Mouse (Mus musculus): ENCODE measurements around the gene Cldn7. TPM values are rescaled to one million over a fixed set of nuclear protein-coding genes. Genes with fewer than 3 reads are reported as not detected.
A peak's percentile ranks its signal among the peaks of the same experiment; 100 is the strongest.

Gene Cldn7
- polyA plus RNA-seq, 1 experiment from 2014 or later: 117 TPM

DNA sequence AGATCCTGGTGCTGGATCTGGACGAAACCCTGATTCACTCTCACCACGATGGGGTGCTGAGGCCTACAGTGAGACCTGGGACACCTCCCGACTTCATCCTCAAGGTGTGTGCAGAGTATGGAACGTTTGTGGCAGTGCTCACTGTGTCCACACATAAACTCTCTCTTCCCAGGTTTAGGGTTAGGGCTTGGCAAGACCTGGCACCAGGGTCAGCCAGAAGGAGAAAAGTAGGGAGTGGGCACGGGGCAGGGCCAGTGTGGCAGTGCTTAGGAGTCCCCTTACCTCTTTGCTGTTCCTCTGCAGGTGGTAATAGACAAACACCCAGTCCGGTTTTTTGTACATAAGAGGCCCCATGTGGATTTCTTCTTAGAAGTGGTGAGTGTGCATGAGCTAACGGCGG, 19.9 kb downstream of the Cldn7 start:
- no peak overlapping the region for H3K27ac ChIP-seq (ENCODE audit: low read depth, low read length)
- 89% methylated on average over 8 of the region's 8 CpGs for WGBS
- no peak overlapping the region for H3K9ac ChIP-seq (ENCODE audit: low read depth, low read length)
- H3K4me3 ChIP-seq (ENCODE audit: low read length): no peak overlapping the region
- H3K27me3 ChIP-seq (ENCODE audit: control insufficient read depth, insufficient read depth, low read length): no peaks in the 10 kb centered on the region
- H3K4me2 ChIP-seq (replicated peaks; ENCODE audit: low read depth, low read length): no peak overlapping the region
- H3K4me1 ChIP-seq (ENCODE audit: control insufficient read depth, insufficient read depth, low read length): peaks cover 15% of the 10 kb centered on the region
- H3K36me3 ChIP-seq (ENCODE audit: control insufficient read depth, insufficient read depth, low read length): peaks cover 57% of the 10 kb centered on the region
- no peaks in the 10 kb centered on the region for H3K9me3 ChIP-seq (ENCODE audit: control insufficient read depth, low read length)
- no peak for ATAC-seq (ENCODE audit: low FRiP score, low TSS enrichment)

GRCm38 (mm10) chr11:69989949-69990348, 25.4 kb downstream of the Cldn7 start:
- H3K27me3 ChIP-seq (ENCODE audit: control insufficient read depth, insufficient read depth, low read length): no peaks in the 10 kb centered on the region
- WGBS: 88% methylated on average over 8 of the region's 8 CpGs
- H3K4me1 ChIP-seq (ENCODE audit: control insufficient read depth, insufficient read depth, low read length): peaks cover 9% of the 10 kb centered on the region
- ATAC-seq (ENCODE audit: low FRiP score, low TSS enrichment): no peak
- peak overlapping the region; percentile 11; the same call in 1 of the 2 replicates for H3K27ac ChIP-seq (ENCODE audit: low read depth, low read length)
- peaks cover 72% of the 10 kb centered on the region for H3K36me3 ChIP-seq (ENCODE audit: control insufficient read depth, insufficient read depth, low read length)
- no peak overlapping the region for H3K4me2 ChIP-seq (replicated peaks; ENCODE audit: low read depth, low read length)
- H3K9me3 ChIP-seq (ENCODE audit: control insufficient read depth, low read length): no peaks in the 10 kb centered on the region
- no peak overlapping the region for H3K9ac ChIP-seq (ENCODE audit: low read depth, low read length)
- no peak overlapping the region for H3K4me3 ChIP-seq (ENCODE audit: low read length)

GRCm38 (mm10) chr11:69990850-69991691, 26.5 kb downstream of the Cldn7 start, which contains the start of gene Gabarap:
TSS of gene Gabarap (plus strand) at chr11:69991143.
- under 1% methylated on average over 40 of the region's 40 CpGs for WGBS
- Histone ChIP-seq H3K27ac (ENCODE audit: low read depth, low read length) (peak within 1 kb of the TSS; percentile 91), H3K4me3 (ENCODE audit: low read length) (peak within 1 kb of the TSS; percentile 85), H3K4me1 (ENCODE audit: control insufficient read depth, insufficient read depth, low read length) (peaks cover 9% of the 10 kb centered on the region), H3K36me3 (ENCODE audit: control insufficient read depth, insufficient read depth, low read length) (peaks cover 62% of the 10 kb centered on the region), H3K9ac (ENCODE audit: low read depth, low read length) (peak within 1 kb of the TSS; percentile 87), H3K9me3 (ENCODE audit: control insufficient read depth, low read length) (no peaks in the 10 kb centered on the region), H3K27me3 (ENCODE audit: control insufficient read depth, insufficient read depth, low read length) (no peaks in the 10 kb centered on the region), H3K4me2 (replicated peaks; ENCODE audit: low read depth, low read length) (peak within 1 kb of the TSS; percentile 61)
- ATAC-seq (ENCODE audit: low FRiP score, low TSS enrichment): peak; percentile 68

- no peaks in the 10 kb centered on the region for H3K9me3 ChIP-seq (ENCODE audit: control insufficient read depth, low read length)
- peaks cover 9% of the 10 kb centered on the region for H3K4me1 ChIP-seq (ENCODE audit: control insufficient read depth, insufficient read depth, low read length)
- no peak for ATAC-seq (ENCODE audit: low FRiP score, low TSS enrichment)
- peak overlapping the region; percentile 61 for H3K4me2 ChIP-seq (replicated peaks; ENCODE audit: low read depth, low read length)
- WGBS: 1% methylated on average over 15 of the region's 15 CpGs
- H3K27me3 ChIP-seq (ENCODE audit: control insufficient read depth, insufficient read depth, low read length): no peaks in the 10 kb centered on the region
- H3K36me3 ChIP-seq (ENCODE audit: control insufficient read depth, insufficient read depth, low read length): peaks cover 56% of the 10 kb centered on the region
- H3K9ac ChIP-seq (ENCODE audit: low read depth, low read length): peak overlapping the region; percentile 87
- H3K27ac ChIP-seq (ENCODE audit: low read depth, low read length): peak overlapping the region; percentile 91
- peak overlapping the region; percentile 85 for H3K4me3 ChIP-seq (ENCODE audit: low read length)
Observed at GRCm38 (mm10) chr11:69991711-69992110, 27.1 kb downstream of the Cldn7 start.

DNA sequence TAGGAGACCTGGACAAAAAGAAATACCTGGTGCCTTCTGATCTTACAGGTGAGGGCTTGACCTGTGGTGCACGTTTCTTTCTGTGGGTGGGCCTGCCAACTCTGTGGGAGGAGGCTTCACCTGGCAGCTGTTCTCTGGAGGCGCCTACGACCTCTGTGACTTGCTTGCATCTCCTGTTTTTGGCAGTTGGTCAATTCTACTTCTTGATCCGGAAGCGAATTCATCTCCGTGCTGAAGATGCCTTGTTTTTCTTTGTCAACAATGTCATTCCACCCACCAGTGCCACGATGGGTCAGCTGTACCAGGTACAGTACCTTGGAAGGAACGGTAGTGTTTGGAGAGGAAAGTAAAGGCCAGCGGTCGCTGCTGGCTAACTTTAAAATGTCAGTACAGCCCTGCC, 27.8 kb downstream of the Cldn7 start:
- no peak for ATAC-seq (ENCODE audit: low FRiP score, low TSS enrichment)
- Histone ChIP-seq H3K4me1 (ENCODE audit: control insufficient read depth, insufficient read depth, low read length) (peaks cover 10% of the 10 kb centered on the region), H3K36me3 (ENCODE audit: control insufficient read depth, insufficient read depth, low read length) (peaks cover 49% of the 10 kb centered on the region), H3K27me3 (ENCODE audit: control insufficient read depth, insufficient read depth, low read length) (no peaks in the 10 kb centered on the region), H3K27ac (ENCODE audit: low read depth, low read length) (no peak overlapping the region), H3K4me3 (ENCODE audit: low read length) (peak overlapping the region; percentile 85), H3K9me3 (ENCODE audit: control insufficient read depth, low read length) (no peaks in the 10 kb centered on the region), H3K4me2 (replicated peaks; ENCODE audit: low read depth, low read length) (peak overlapping the region; percentile 61), H3K9ac (ENCODE audit: low read depth, low read length) (peak overlapping the region; percentile 87; the same call in 1 of the 2 replicates)
- WGBS: 81% methylated on average over 10 of the region's 10 CpGs

DNA sequence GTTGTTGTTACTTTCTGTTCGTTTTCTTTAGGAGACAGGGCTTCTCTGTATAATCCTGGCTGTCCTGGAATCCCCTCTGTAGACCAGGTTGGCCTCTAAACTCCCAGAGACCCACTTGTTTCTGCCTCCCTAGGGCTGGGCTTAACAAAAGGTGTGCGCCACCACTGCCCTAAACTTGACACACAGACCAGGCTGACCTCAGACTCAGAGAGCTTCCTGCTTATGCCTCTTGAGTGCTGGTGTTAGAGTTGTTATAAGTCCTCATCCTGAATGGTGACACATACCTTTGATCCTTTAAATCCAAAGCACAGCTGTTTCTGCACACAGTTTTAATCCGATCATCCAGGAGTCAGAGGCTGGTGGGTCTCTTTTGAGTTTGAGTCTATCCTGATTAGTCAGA, 28.4 kb downstream of the Cldn7 start:
- peak overlapping the region; percentile 85; the same call in 1 of the 2 replicates for H3K4me3 ChIP-seq (ENCODE audit: low read length)
- H3K4me2 ChIP-seq (replicated peaks; ENCODE audit: low read depth, low read length): no peak overlapping the region; the same call in 1 of the 2 replicates
- H3K9ac ChIP-seq (ENCODE audit: low read depth, low read length): 0 out of 2 replicates have a peak overlapping the region, but pooled peaks have one; percentile 87
- ATAC-seq (ENCODE audit: low FRiP score, low TSS enrichment): no peak
- H3K27ac ChIP-seq (ENCODE audit: low read depth, low read length): no peak overlapping the region
- H3K9me3 ChIP-seq (ENCODE audit: control insufficient read depth, low read length): no peaks in the 10 kb centered on the region
- WGBS: 90% methylated on average over 3 of the region's 3 CpGs
- H3K27me3 ChIP-seq (ENCODE audit: control insufficient read depth, insufficient read depth, low read length): no peaks in the 10 kb centered on the region
- H3K36me3 ChIP-seq (ENCODE audit: control insufficient read depth, insufficient read depth, low read length): peaks cover 49% of the 10 kb centered on the region
- H3K4me1 ChIP-seq (ENCODE audit: control insufficient read depth, insufficient read depth, low read length): peaks cover 15% of the 10 kb centered on the region

DNA sequence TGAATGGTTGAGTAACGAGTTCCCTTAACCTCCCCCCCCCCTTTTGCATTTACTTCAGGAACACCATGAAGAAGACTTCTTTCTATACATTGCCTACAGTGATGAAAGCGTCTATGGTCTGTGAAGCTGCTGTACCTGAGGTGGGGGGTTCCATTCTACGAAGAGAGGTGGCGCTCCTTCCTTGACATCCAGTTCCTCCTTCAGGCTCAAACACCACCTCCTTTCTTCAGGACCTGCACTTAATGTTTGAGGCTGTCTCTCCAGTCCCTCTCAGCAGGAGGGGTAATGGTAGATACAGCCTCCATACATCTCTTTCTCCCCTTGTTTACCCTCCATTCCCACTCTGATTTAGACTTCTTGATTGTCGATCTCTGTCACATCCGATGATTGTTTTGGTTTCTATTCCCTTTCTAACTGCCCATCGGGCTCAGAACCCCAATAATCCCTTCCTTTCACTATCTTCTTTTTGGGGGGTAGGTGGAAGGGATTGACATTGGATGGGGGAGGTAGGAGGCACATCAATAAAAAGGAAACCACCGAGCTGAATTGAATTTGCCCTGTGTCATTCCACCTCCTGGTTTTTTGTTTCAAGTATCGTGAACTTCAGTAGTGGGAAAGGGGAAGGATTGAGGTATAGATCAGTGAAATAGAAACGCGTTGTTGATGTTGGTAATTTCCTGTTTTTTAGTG, 30.0 kb downstream of the Cldn7 start:
- no peak for ATAC-seq (ENCODE audit: low FRiP score, low TSS enrichment)

DNA sequence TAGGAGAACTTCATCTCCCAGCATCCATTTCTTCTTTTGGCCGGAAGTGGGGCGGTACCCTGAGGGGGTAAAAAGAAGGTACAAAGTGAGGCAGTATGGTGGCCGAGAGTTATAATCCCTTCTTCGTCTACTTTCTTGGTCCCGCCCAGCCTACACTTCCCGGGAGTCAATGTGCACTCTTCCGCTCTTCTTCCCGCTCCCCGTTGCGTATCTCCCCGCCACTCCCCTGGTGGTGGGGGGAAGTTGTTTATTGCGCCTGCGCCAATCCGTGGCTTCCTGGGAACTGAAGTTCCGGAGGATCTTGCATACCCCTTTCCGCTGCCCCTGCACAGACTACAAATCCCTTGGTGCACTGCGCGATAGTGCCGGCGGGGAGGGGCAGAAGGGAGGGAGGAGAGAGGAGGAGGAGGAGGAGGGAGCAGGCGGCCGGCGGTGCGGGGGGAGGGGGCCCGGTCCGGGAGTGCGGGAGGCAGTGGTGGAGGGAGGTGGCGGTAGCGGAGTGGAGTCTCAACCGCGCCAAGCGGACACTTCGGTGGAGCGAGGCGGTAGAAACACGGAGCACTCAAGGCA, 30.9 kb downstream of the Cldn7 start, which contains the start of gene Phf23:
Gene Phf23, plus strand, starts transcription at position 387 of the 570 bp plus-strand sequence.
- H3K27me3 ChIP-seq (ENCODE audit: control insufficient read depth, insufficient read depth, low read length): no peaks in the 10 kb centered on the region
- ATAC-seq (ENCODE audit: low FRiP score, low TSS enrichment): peak; percentile 82
- peaks cover 17% of the 10 kb centered on the region for H3K4me1 ChIP-seq (ENCODE audit: control insufficient read depth, insufficient read depth, low read length)
- H3K36me3 ChIP-seq (ENCODE audit: control insufficient read depth, insufficient read depth, low read length): peaks cover 48% of the 10 kb centered on the region
- under 1% methylated on average over 36 of the region's 36 CpGs for WGBS
- no peaks in the 10 kb centered on the region for H3K9me3 ChIP-seq (ENCODE audit: control insufficient read depth, low read length)
- H3K4me2 ChIP-seq (replicated peaks; ENCODE audit: low read depth, low read length): peak within 1 kb of the TSS; percentile 49
- H3K27ac ChIP-seq (ENCODE audit: low read depth, low read length): peak within 1 kb of the TSS; percentile 98
- peak within 1 kb of the TSS; percentile 99 for H3K4me3 ChIP-seq (ENCODE audit: low read length)
- peak within 1 kb of the TSS; percentile 98 for H3K9ac ChIP-seq (ENCODE audit: low read depth, low read length)

More for the DNA sequence above, 30.0 kb downstream of the Cldn7 start:
- 87% methylated on average over 11 of the region's 11 CpGs for WGBS
- Histone ChIP-seq H3K27me3 (ENCODE audit: control insufficient read depth, insufficient read depth, low read length) (no peaks in the 10 kb centered on the region), H3K27ac (ENCODE audit: low read depth, low read length) (no peak overlapping the region; the same call in 1 of the 2 replicates), H3K36me3 (ENCODE audit: control insufficient read depth, insufficient read depth, low read length) (peaks cover 49% of the 10 kb centered on the region), H3K4me2 (replicated peaks; ENCODE audit: low read depth, low read length) (peak overlapping the region; percentile 32), H3K9me3 (ENCODE audit: control insufficient read depth, low read length) (no peaks in the 10 kb centered on the region), H3K4me3 (ENCODE audit: low read length) (peak overlapping the region; percentile 99; the same call in 1 of the 2 replicates), H3K4me1 (ENCODE audit: control insufficient read depth, insufficient read depth, low read length) (peaks cover 17% of the 10 kb centered on the region), H3K9ac (ENCODE audit: low read depth, low read length) (no peak overlapping the region)

Measured in kidney, embryonic 14.5 days (tissue).